Mouse (Mus musculus) T-helper 17 cell (primary cell): ENCODE measurements around the gene Mypop.

ENCODE experiments used
- in situ Hi-C, 2 experiments: fragments of 300-600 bp; cut with MboI, MseI; formaldehyde crosslinking; loops; 1 replicate in 1 of 2; 2 replicates in 1 of 2; pipeline ENCODE4 v1.15.1; 2025; ENCODE audit warnings: high pct_unique_total_duplicates in 2 of 2

Gene Mypop

DNA sequence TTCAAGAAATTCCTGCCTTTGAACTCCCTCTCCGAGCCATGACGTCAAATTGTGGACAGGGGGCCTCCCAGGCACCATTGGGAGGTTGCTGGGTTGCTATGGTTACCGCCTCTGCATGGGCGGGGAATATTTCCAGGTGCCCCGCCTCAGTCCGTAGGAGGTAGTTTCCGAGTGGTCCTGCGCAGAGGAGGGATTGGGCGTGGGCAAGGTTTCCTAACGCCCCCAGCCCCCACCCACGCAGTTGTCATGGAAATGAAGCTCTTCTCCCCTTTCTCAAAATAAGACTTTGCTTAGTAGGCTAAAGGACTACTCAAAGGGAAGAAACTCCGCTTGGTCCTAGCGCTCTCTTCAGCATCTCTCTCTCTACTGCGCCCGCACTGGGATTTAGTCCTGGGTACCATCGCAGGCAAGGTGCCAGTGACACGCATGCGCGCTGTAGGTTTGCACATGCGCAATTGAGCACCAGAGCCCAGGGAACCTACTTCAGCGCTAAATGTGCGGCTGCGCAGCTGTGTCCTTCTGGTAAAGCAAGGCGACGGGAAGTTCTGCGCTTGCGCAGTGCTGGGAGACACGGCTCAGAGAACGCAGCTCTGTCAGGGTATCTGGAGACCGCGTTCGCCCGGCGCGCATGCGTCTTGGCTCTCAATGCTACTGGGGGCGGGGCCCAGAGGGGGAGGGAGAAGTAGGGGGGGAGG is at the start of gene Mypop:
Gene Mypop (plus strand): TSS at position 645 of the 695 bp plus-strand sequence.
- in situ Hi-C loops, result no loop called here

- in situ Hi-C loops, result no loop called here
Observed at GRCm38 (mm10) chr7:18942376-18942775, 48.7 kb upstream of the Mypop start.

DNA sequence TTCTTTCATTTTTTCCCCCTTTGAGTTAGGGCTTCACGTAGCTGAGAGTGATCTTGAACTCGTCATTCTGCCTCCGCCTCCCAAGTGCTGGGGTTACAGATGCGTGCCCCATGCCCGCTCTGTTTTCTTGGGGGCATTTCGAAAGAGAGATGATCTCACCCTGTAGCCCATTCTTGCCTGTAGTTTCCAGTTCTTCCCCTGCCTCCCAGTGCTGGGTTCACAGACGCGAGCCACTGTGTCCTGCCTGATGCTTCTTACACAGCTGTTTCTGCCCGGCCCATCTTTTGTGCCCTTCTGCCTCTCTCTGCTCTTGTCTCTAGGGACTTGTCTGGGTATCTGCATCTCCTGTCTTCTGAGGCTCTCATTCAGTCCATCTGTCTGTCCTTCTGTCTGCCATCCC is 48.2 kb upstream of the Mypop start:
- in situ Hi-C loops, result no loop called here

- in situ Hi-C loops, result no loop called here
Observed at GRCm38 (mm10) chr7:18948151-18948550, 42.9 kb upstream of the Mypop start.

GRCm38 (mm10) chr7:18949781-18950522 is 41.1 kb upstream of the Mypop start:
- in situ Hi-C loops, result no loop called here

DNA sequence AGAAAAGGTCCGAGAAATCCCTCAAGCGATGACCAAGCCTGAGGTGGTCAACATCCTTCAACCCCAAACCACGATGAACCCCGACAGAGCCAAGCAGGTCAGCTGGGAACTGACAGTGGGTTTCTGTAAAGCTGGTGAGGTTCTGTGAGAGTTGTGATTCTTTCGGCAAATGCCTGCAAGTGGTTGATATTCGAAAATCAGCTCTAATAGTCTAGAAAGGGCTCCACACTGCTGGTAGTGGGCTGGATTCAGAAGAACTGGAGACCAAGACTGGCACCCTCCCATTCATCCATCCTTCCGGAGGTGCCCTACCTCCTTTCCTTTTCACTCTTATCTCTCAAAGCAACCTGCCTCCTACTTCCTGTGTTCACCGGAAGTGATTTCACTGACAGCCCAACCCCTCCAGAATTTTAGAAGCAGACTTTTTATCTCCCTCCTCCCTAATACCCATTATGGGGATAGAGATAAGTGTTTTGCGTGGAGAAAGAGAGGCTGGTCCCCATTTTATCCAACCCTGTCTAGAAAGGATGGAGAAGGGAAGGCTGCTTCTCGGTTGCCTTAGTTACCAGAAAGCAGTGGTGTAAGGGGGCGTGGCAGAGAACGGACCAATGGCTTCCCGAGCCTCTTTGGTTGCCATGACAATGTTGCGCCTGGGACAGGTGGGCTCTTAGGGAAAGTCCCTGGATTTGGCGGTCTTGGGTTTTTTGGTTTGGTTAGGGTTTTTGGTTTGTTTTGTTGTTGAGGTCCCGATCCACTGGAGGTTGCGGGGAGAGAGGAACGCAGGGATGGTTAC is 40.3 kb upstream of the Mypop start:
- in situ Hi-C loops, result no loop called here

GRCm38 (mm10) chr7:18951397-18951796 is 39.6 kb upstream of the Mypop start:
- in situ Hi-C loops, result no loop called here

DNA sequence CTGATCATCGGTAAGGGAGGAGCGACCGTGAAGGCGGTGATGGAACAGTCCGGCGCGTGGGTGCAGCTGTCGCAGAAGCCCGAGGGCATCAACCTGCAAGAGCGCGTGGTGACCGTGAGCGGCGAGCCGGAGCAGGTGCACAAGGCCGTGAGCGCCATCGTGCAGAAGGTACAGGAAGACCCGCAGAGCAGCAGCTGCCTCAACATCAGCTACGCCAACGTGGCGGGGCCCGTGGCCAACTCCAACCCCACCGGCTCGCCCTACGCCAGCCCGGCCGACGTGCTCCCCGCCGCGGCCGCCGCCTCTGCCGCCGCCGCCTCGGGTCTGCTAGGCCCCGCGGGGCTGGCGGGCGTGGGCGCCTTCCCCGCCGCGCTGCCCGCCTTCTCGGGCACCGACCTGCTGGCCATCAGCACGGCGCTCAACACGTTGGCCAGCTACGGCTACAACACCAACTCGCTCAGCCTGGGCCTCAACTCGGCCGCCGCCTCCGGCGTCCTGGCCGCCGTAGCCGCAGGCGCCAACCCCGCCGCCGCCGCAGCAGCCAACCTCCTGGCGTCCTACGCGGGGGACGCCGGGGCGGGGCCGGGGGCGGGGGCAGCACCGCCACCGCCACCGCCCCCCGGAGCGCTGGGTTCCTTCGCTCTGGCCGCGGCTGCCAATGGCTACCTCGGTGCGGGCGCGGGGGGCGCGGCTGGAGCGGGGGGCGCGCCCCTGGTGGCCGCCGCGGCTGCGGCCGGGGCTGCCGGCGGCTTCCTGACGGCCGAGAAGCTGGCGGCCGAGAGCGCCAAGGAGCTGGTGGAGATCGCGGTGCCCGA is 33.3 kb upstream of the Mypop start:
- in situ Hi-C loops, result loop anchor here in 1 of 2 experiments (5.0 kb wide), 1 partner anchor 575 kb away; no protein-coding TSS in a partner anchor

GRCm38 (mm10) chr7:18958384-18958766 is 32.7 kb upstream of the Mypop start:
- in situ Hi-C loops, result loop anchor here in 1 of 2 experiments (5.0 kb wide), 1 partner anchor 576 kb away; no protein-coding TSS in a partner anchor

- in situ Hi-C loops, result loop anchor here in 1 of 2 experiments (5.0 kb wide), 1 partner anchor 577 kb away; no protein-coding TSS in a partner anchor
Observed at GRCm38 (mm10) chr7:18959446-18959845, 31.6 kb upstream of the Mypop start.

- in situ Hi-C loops, result no loop called here
Observed at GRCm38 (mm10) chr7:18962171-18962792, 28.8 kb upstream of the Mypop start.

DNA sequence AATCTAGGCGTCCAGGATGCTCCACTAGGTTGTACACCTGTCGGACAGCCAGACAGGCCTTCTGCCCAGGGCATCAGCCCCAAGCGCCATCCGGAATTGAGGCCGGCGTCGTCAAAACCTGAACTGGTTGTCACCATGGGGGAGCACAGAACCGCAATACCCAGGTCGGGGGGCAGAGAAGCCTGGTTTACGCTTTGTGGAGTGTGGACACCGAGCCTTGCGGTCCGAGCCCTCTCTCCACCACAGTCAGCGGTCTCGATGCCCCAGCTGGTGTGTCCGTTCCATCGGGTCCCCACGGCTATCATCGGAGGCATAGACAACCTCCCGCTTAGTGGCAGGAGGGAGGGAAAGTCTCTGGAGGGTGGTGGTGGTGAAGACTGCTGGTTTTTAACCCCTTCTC is 28.2 kb upstream of the Mypop start:
- in situ Hi-C loops, result no loop called here

DNA sequence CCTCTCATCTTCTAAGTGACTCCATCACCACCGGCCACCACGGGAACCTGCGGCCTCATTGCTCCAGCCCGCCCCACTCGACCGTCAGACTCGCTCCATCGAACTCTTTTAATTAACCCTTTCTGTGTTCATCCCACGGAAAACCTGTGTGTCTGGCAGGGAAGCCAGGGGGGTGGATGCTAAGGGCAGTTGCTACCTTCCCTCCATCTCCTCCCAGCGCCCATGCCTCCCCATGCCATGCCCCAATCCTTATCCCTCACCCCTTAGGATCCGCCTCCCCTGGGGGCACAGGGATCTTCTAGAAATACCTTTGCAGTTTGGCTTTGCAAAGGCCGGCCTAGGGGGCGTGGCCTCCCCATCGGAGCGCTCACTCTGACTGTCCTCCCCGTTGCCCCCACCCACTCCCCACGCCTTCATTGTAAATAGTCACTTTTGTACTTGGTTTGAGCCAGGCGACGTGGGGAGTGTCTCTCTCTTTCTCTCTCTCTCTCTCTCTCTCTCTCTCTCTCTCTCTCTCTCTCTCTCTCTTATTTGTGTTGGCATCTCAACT is 27.7 kb upstream of the Mypop start:
- in situ Hi-C loops, result no loop called here

DNA sequence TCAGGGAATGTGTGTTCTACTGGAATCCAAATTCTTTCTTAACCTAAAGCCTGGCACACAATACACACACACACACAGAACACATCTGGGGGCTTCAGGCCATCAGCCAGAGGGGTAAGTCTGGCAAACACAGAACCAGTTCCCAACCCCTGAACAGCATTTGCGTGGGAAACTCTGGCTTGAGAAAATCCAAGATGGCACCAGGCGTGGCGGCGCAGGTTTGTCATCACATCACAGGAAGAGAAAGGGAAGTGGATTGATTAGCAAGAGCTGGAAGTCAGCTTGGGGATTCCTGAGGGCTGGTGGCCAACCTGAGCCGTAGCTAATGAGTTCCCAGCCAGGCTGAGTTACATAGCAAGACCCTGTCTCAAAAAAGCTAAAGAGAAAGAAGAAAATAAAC is 25.7 kb upstream of the Mypop start:
- in situ Hi-C loops, result no loop called here

GRCm38 (mm10) chr7:18967603-18968002 is 23.4 kb upstream of the Mypop start:
- in situ Hi-C loops, result no loop called here

DNA sequence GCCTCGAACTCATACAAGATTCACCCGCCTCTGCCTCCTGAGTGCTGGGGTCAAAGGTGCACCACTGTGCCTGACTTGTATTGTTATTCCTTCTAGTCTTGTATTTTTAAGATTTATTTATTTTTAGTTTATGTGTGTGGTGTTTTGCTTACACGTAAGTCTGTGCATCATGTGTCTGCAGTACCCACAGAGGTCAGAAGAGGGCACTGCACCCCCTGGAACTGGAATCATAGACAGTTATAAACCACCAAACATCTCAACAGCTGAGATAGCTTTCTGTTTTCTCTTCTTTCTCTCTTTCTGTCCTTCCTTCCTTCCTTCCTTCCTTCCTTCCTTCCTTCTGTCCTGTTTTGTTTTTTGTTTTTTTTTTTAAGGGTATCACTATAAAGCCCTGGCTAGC is 20.1 kb upstream of the Mypop start:
- in situ Hi-C loops, result no loop called here

GRCm38 (mm10) chr7:18978381-18978780 is 12.7 kb upstream of the Mypop start:
- in situ Hi-C loops, result no loop called here

- in situ Hi-C loops, result loop anchor here in 1 of 2 experiments (5.0 kb wide), 1 partner anchor 74 kb away; the partner anchor contains the start of gene Ccdc61
Observed at GRCm38 (mm10) chr7:18986503-18986902, 4.5 kb upstream of the Mypop start.

DNA sequence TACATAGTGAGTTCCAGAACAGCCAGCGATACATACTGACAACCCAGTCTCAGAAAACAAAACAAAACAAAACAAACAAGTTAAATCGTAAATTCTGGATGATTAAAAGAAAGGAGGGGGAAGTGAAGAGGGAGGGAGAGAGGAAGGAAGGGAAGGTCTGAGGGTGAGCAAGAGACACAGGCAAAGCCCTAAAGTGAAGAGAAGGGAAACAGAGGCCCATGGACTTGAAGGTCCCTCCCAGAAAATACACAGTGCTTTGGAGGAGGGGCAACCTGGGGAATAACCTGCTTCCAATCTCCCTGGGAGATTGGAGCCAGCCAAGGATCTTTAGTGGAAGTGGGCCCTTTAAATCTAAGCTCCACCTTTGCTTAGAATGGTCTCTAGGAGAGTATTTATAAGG is 3.9 kb upstream of the Mypop start, which contains the start of gene Nanos2:
Gene Nanos2 (plus strand): TSS at position 301 of the 400 bp plus-strand sequence.
- in situ Hi-C loops, result loop anchor here in 1 of 2 experiments (5.0 kb wide), 1 partner anchor 75 kb away; the partner anchor contains the start of gene Ccdc61

GRCm38 (mm10) chr7:18987747-18988146 is 3.3 kb upstream of the Mypop start:
- in situ Hi-C loops, result loop anchor here in 1 of 2 experiments (5.0 kb wide), 1 partner anchor 75 kb away; the partner anchor contains the start of gene Ccdc61
